Mouse (Mus musculus): ENCODE data around the gene Ccdc107. TPM values are rescaled to one million over a fixed set of nuclear protein-coding genes. Genes with fewer than 3 reads are reported as not detected.

Gene Ccdc107
- total RNA-seq, 2 experiments from 2014 or later = 16.7 to 32.6 TPM

DNA sequence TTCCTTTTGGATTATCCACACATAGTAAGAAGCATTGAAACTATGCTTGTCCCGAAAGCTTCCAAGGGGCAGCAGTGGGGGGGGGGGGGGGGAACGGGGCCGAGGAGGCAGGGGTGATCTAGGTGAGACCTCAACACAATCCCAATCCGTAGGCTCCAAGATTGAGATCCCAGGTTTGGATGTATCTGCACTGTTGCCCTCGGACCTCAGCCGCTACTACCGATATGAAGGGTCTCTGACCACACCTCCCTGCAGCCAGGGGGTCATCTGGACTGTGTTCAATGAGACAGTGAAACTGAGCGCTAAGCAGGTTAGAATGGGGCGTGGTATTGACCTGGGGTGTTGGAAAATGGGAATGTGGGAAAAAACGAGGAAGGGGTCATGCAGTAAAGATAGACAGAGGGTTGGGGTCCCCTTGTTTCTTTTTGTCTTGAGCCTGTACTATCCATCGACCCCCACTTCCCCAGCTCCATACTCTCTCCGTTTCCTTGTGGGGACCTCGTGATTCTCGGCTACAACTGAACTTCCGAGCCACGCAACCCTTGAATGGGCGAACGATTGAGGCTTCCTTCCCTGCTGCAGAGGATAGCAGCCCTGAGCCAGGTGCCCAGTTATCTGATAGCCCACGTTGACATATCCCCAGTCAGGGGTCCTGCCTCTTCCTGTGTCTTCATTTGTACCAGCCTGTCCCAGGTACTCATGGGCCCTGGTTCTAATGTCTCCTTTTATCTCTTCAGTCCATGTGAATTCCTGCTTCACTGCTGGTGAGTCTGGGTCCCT lies 19.2 kb downstream of the Ccdc107 start:
- ATAC-seq (ENCODE audit: poor library complexity, severe bottlenecking) = no peak

DNA sequence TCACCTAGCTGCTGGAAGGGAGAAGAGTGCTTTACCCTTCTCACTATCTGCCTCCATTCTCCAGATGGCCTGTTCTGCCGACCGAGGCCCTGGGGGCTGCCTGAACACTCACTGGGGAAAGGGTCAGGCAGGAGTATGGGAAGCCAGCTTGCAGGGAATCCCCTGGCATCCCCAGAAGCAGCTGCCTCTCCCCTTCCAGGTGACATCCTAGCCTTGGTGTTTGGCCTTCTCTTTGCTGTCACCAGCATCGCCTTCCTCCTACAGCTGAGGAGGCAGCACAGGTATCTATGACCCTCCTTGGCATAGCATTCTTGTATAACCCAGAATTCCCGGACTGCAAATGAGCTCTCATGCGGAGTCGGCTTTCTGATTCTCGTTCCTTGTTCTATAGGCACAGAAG lies 20.0 kb downstream of the Ccdc107 start:
- no peak for ATAC-seq (ENCODE audit: poor library complexity, severe bottlenecking)

DNA sequence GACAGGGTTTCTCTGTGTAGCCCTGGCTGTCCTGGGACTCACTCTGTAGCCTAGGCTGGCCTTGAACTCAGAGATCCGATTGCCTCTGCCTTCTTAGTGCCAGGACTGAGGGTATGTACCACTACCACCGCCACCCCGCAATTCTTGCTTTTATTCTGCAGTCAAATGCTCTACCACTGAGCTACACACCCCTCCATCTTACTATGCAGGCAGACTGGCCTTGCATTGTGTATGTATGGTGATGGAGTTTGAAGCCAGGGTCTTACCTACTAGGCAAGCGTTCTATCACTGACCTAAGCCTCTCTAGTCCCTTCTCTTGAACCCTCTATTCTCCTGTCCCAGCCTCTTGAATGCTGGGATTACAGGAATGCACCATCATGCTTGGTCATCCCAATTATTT lies 20.6 kb downstream of the Ccdc107 start:
- no peak for ATAC-seq (ENCODE audit: poor library complexity, severe bottlenecking)

DNA sequence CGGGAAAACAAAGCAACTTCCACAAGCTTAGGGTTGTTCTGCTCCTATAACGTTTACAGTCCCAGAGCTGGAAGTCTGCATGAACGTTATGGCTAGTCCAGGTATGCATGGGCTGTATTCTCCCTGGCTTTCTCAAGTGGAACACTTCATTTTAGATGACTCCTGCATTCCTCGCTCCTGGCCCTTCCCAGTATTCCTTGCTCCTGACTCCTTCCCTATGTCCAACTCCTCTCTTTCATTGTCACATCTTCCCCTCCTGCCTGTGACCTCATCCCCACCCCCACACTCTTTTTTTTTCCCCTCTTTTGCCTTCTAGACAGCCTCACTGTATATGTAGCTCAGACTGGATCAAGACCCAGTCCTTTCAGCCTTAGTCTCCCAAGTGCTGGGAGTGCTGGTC lies 21.1 kb downstream of the Ccdc107 start:
- ATAC-seq (ENCODE audit: poor library complexity, severe bottlenecking) = no peak

DNA sequence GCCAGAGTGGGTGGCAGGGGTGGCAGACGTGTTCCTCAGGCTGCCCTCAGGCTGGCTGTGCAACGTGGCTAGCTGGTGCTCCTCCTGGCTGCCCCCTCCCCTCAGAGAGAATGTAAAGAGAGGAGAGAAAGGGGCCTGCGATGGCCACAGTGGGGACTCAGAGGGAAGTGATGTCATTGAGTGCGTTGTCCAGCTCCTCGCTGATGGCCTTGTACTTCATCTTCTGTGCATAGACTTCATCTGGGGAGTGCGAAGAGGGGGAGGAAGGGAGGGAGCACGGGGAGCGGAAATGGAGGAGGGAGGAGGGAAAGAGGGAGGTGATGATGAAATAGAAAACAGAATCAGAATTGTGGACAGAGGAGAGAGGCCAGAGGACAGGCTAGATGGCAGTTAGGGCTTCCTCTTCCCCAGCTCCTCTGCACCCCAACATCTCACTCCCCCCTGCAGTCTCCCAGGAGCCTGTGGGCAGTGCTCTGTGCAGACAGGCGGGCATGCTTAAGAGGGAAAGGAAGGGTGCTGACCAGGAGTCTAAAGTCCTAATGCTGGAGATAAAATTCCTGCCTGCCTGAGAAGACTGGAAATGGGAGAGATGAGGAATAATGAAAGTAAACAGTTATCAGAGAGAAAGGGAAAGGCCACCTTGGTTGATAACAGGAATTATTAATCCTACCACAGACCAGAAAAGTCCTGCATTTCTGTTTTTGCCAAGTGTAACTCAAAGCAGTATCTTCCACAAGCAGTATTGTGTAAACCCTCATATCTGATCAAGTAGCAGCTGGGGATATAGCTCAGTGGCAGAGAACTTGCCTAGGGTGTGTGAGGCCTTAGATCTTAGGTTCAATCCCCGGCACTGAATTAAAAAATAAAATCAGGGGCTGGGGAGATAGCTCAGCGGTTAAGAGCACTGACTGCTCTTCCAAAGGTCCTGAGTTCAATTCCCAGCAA lies 23.3 kb downstream of the Ccdc107 start:
- ATAC-seq (ENCODE audit: poor library complexity, severe bottlenecking) = peak; percentile 36

DNA sequence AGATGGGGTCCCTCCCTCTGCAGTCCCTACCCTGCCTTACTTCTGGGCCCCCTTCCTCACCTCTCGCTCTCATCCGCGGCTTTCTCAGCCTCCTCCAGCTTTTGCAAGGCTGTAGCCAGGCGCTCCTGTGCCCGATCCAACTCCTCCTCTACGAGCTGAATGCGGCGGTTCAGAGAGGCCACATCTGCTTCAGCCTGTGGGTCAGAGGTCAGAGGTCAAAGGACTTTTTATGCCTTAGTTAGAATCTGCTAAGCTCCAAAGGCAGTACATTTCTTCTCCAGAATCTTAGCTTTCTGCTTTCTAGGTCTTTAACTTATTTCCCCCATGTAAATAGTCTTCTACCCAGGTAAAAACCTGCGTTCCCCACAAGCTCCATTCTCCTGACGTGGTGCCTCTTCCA lies 26.9 kb downstream of the Ccdc107 start:
- ATAC-seq (ENCODE audit: poor library complexity, severe bottlenecking) = no peak

DNA sequence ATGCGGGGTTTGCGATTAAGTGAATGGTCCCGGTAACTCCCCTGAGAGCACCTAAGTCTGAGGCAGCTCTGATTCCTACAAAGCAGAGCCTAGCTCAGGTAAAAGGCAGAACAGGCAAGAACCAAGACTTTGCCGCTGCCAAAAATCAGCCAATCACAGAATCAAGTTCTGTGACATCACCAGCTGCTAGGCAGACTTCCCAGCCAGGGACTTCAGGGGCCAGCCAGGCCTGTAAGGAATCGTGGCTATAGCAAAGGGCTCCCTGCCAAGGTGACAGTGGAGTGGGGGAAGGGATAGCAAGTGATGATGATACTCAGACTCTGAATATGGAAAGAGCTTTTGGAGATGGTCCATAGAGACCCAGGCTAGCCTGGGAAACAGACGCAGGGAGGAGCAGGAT lies 27.3 kb downstream of the Ccdc107 start:
- ATAC-seq (ENCODE audit: poor library complexity, severe bottlenecking) = peak; percentile 69

DNA sequence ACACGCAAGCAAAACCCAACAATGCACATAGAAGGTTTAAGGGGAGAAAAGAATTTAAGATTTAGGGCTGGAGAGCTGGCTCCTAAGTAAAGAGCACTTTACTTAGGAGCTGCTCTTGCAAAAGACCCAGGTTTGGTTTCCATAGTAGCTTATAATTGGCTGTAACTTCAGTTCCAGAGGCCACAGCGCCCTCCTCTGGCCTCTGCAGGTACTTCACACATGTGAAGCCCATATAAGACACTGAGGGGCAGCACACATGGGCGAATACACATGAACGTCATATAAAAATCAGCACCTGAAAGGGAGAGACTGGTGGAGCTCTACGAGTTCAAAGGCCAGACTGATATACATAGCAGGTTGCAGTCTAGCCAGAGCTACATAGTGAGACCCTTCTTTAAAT lies 35.2 kb downstream of the Ccdc107 start:
- peak; percentile 33; the same call in 1 of the 2 replicates for ATAC-seq (ENCODE audit: poor library complexity, severe bottlenecking)

DNA sequence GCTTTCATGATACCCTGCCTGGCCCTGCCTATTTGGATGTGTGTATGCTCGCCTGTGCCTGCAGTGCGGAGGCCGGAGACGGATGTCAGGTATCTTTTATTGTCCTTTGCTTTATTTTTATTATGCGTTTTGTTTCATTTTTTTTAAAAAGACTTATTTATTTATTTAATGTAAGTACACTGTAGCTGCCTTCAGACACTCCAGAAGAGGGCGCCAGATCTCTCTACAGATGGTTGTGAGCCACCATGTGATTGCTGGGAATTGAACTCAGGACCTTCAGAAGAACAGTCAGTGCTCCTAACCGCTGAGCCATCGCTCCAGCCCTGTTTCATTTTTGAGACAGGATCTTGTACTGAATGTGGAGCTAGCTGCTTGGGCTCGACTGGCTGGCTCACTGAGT lies 35.8 kb downstream of the Ccdc107 start:
- ATAC-seq (ENCODE audit: poor library complexity, severe bottlenecking) = no peak

DNA sequence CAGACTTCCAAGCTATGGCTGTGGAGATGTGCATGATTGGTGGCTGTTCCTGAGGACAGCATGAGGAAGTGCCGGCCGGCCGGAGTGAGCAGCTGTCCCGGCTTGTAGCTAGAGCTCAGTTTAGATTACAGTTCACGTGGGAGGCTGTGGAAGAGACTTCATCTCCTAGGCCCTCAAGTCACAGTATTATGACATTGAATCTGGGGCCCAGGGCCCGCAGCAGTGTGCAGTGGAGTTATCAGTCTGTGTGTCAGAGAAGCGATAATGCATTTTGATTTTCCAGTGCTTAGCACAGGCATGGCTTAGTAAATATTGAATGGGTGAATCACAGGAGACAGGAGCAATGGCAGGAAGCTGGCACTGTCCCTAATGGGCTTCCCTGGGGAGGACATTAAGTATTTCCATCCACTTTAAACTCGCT lies 37.4 kb downstream of the Ccdc107 start:
- ATAC-seq (ENCODE audit: poor library complexity, severe bottlenecking) = no peak

DNA sequence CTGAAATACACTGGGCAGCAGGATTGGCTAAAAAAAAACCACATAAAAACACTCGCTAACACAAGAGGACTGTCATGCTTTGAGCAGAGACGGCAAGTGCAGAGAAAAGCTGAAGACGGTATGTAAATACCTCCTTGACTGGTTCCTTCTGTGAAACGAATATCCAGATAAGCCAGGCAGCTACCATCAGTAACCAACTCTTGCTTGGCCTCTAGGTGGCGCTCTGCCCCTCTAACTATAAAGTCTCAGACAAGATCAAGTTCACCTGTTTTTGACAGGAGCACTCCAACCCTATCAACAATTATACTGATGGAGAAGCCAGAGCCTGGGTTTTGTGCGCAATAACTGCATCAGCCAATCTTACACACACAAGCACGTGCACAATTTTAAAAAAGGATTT lies 37.9 kb downstream of the Ccdc107 start:
- ATAC-seq (ENCODE audit: poor library complexity, severe bottlenecking) = peak; percentile 62

DNA sequence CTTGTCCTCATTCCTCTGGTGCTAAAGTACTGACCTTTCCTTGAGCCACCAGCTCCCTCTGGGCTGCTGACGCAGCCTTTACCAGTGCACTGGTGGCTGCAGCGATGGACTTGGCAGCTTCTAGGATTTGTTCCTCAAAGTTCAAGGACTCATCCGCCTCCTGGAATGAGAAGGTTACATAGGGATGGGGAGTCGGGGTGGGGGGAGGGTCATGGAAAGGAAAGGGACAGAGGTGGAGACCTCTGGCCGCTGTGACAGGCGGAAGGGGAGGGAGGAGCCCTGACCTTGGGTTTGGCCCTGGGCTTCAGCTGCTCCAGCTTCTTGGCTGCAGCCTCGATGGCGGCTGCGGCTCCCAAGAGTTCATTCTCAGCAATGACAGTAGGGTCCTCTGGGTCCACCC lies 40.6 kb downstream of the Ccdc107 start:
- no peak for ATAC-seq (ENCODE audit: poor library complexity, severe bottlenecking)

DNA sequence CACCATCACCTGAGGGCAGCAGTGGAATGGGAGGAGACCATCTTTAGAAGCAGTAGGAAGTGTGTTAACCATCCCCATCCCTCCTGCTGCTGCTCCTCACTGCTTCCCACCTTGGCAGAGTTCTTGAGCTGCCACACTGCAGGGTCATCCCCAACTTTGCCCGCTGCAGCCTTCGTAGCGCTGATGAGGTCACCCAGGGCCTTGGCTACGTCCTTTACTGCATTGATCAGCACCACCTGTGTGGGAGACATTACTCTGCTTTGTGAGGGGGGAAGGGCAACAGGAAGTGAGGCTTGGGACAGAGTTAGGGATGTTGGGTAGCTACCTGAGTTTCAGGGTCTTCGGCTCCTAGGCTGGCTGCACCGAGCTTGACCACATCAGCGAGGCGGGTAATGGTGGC lies 42.9 kb downstream of the Ccdc107 start:
- ATAC-seq (ENCODE audit: poor library complexity, severe bottlenecking) = no peak

DNA sequence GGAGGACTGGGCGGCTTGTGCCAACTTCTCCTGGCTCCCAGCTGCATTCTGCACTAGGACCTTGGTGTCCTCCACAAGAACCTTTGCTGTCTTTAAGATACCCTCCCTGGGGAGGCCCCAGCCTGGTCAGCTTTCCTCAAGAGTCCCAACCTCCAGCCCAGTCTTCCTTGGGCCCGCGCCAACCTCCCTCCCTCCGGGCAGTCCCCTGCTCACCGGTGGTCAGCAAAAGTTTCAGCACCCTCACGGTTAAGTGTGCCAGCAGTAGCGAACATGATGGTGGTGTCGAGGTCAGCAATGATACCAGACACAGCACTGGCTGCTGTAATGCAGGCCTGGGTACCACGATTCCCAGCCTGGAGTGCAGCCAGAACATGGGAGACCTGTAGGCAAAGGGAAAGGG lies 43.3 kb downstream of the Ccdc107 start:
- no peak for ATAC-seq (ENCODE audit: poor library complexity, severe bottlenecking)

DNA sequence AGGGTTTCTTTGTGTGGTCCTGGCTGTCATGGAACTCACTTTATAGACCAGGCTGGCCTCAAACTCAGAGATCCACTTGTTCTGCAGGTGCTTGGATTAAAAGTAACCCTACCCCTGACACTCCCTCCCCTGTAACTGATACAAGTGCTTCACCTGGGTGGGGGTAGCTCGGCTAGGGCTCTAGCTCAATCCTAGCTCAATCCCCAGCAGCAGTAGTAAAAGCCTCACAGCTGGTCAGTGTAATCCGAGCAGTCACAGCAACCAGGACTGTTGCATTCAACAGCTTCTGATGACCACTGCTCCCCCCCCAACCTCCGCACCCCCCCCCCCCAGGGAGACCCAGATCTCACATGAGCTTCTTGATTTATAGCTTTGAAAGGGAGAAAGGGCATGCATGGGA lies 49.3 kb downstream of the Ccdc107 start:
- no peak for ATAC-seq (ENCODE audit: poor library complexity, severe bottlenecking)

Other genes starting within 250 kb of the Ccdc107 start
- 0.13 and 0.36 TPM in 2 replicates for gene Atp8b5, start 225.7 kb upstream of the Ccdc107 start, total RNA-seq (2015)
- 0.04 and 0.20 TPM in 2 replicates for gene Atp8b5, start 225.7 kb upstream of the Ccdc107 start, total RNA-seq (2017)
- gene Rusc2, start 110.9 kb upstream of the Ccdc107 start, total RNA-seq (2015) = 2.1 and 3.0 TPM in 2 replicates
- 0.77 and 2.3 TPM in 2 replicates for gene Rusc2, start 110.9 kb upstream of the Ccdc107 start, total RNA-seq (2017)
- not detected in 2 replicates for gene Fam166b, start 63.8 kb upstream of the Ccdc107 start, total RNA-seq (2015)
- gene Fam166b, start 63.8 kb upstream of the Ccdc107 start, total RNA-seq (2017) = not detected in 2 replicates
- 5.7 and 6.3 TPM in 2 replicates for gene Tesk1, start 51.0 kb upstream of the Ccdc107 start, total RNA-seq (2015)
- gene Tesk1, start 51.0 kb upstream of the Ccdc107 start, total RNA-seq (2017) = 7.6 and 9.3 TPM in 2 replicates
- gene Cd72, start 38.3 kb upstream of the Ccdc107 start, total RNA-seq (2015) = 0.57 and 2.5 TPM in 2 replicates
- 3.0 and 3.5 TPM in 2 replicates for gene Cd72, start 38.3 kb upstream of the Ccdc107 start, total RNA-seq (2017)
- gene Sit1, start 9.2 kb upstream of the Ccdc107 start, total RNA-seq (2015) = not detected in 2 replicates
- gene Sit1, start 9.2 kb upstream of the Ccdc107 start, total RNA-seq (2017) = 0.77 TPM in 1 of 2 replicates, not detected in the other
- 54.6 and 60.0 TPM in 2 replicates for gene Arhgef39, start 6.8 kb downstream of the Ccdc107 start, total RNA-seq (2015)
- gene Arhgef39, start 6.8 kb downstream of the Ccdc107 start, total RNA-seq (2017) = 52.3 and 54.1 TPM in 2 replicates
- 3.0 and 3.5 TPM in 2 replicates for gene Car9, start 14.1 kb downstream of the Ccdc107 start, total RNA-seq (2015)
- gene Car9, start 14.1 kb downstream of the Ccdc107 start, total RNA-seq (2017) = 0.41 and 1.1 TPM in 2 replicates
- gene Tpm2, start 30.9 kb downstream of the Ccdc107 start, total RNA-seq (2015) = 0.11 TPM in 1 of 2 replicates, not detected in the other
- gene Tpm2, start 30.9 kb downstream of the Ccdc107 start, total RNA-seq (2017) = 0.11 and 0.33 TPM in 2 replicates
- 29.4 and 33.0 TPM in 2 replicates for gene Creb3, start 69.4 kb downstream of the Ccdc107 start, total RNA-seq (2015)
- 84.6 and 101 TPM in 2 replicates for gene Creb3, start 69.4 kb downstream of the Ccdc107 start, total RNA-seq (2017)
- 226 and 299 TPM in 2 replicates for gene Tln1, start 69.8 kb downstream of the Ccdc107 start, total RNA-seq (2015)
- 408 and 426 TPM in 2 replicates for gene Tln1, start 69.8 kb downstream of the Ccdc107 start, total RNA-seq (2017)
- gene Rgp1, start 85.8 kb downstream of the Ccdc107 start, total RNA-seq (2015) = 18.6 and 20.8 TPM in 2 replicates
- gene Rgp1, start 85.8 kb downstream of the Ccdc107 start, total RNA-seq (2017) = 8.2 and 24.7 TPM in 2 replicates
- 8.4 and 8.5 TPM in 2 replicates for gene Gba2, start 86.0 kb downstream of the Ccdc107 start, total RNA-seq (2015)
- gene Gba2, start 86.0 kb downstream of the Ccdc107 start, total RNA-seq (2017) = 9.5 and 9.8 TPM in 2 replicates
- not detected in 2 replicates for gene Msmp, start 91.6 kb downstream of the Ccdc107 start, total RNA-seq (2015)
- gene Msmp, start 91.6 kb downstream of the Ccdc107 start, total RNA-seq (2017) = not detected in 2 replicates
- 0.29 and 1.7 TPM in 2 replicates for gene Npr2, start 139.0 kb downstream of the Ccdc107 start, total RNA-seq (2015)
- gene Npr2, start 139.0 kb downstream of the Ccdc107 start, total RNA-seq (2017) = 0.33 and 1.3 TPM in 2 replicates
- gene Spag8, start 160.7 kb downstream of the Ccdc107 start, total RNA-seq (2015) = not detected in 2 replicates
- not detected in 2 replicates for gene Spag8, start 160.7 kb downstream of the Ccdc107 start, total RNA-seq (2017)
- 23.8 and 24.3 TPM in 2 replicates for gene Hint2, start 163.6 kb downstream of the Ccdc107 start, total RNA-seq (2015)
- 24.6 and 27.9 TPM in 2 replicates for gene Hint2, start 163.6 kb downstream of the Ccdc107 start, total RNA-seq (2017)
- 0.27 and 0.42 TPM in 2 replicates for gene Tmem8b, start 176.1 kb downstream of the Ccdc107 start, total RNA-seq (2015)
- gene Tmem8b, start 176.1 kb downstream of the Ccdc107 start, total RNA-seq (2017) = 0.04 and 0.16 TPM in 2 replicates
- gene Fam221b, start 176.2 kb downstream of the Ccdc107 start, total RNA-seq (2015) = 0.11 TPM in 1 of 2 replicates, not detected in the other
- gene Fam221b, start 176.2 kb downstream of the Ccdc107 start, total RNA-seq (2017) = 0.20 and 0.33 TPM in 2 replicates
- not detected in 2 replicates for gene Olfr70, start 207.9 kb downstream of the Ccdc107 start, total RNA-seq (2015)
- gene Olfr70, start 207.9 kb downstream of the Ccdc107 start, total RNA-seq (2017) = not detected in 2 replicates
- gene Olfr71, start 217.4 kb downstream of the Ccdc107 start, total RNA-seq (2015) = not detected in 2 replicates
- not detected in 2 replicates for gene Olfr71, start 217.4 kb downstream of the Ccdc107 start, total RNA-seq (2017)
- gene Hrct1, start 234.3 kb downstream of the Ccdc107 start, total RNA-seq (2015) = not detected in 2 replicates
- gene Hrct1, start 234.3 kb downstream of the Ccdc107 start, total RNA-seq (2017) = not detected in 2 replicates
- gene Spaar, start 237.1 kb downstream of the Ccdc107 start, total RNA-seq (2015) = not detected in 2 replicates
- not detected in 2 replicates for gene Spaar, start 237.1 kb downstream of the Ccdc107 start, total RNA-seq (2017)

Measured in megakaryocyte, adult 5-6 weeks (primary cell).